Mouse (Mus musculus) layer of hippocampus, postnatal 10 days (tissue): ENCODE measurements around the gene Grhl3. TPM values are rescaled to one million over a fixed set of nuclear protein-coding genes. Genes with fewer than 3 reads are reported as not detected.
A peak's percentile ranks its signal among the peaks of the same experiment; 100 is the strongest.
"Not testable (repeated sequence)": the region's sequence is repeated elsewhere in the genome, so short reads cannot be mapped to it uniquely, and the experiment has no call there.

Experiments
- DNase-seq, 2 experiments: peaks; one replicate each; pipeline ENCODE4 v3.0.0; 2021; ENCODE audit warnings: low spot score in 2 of 2
- long read RNA-seq: library from polyadenylated mRNA; stranded (forward); transcript quantifications from one replicate; pipeline ENCODE4 v2.0.0, GENCODE M21; 2023
- total RNA-seq, 2 experiments: library from RNA; stranded (reverse); gene quantifications; 2 replicates each; pipeline ENCODE4 v1.2.3; 2021

Gene Grhl3
- total RNA-seq: under 1 TPM; 0.30 to 0.65 TPM
- long read RNA-seq: 0 reads

DNA sequence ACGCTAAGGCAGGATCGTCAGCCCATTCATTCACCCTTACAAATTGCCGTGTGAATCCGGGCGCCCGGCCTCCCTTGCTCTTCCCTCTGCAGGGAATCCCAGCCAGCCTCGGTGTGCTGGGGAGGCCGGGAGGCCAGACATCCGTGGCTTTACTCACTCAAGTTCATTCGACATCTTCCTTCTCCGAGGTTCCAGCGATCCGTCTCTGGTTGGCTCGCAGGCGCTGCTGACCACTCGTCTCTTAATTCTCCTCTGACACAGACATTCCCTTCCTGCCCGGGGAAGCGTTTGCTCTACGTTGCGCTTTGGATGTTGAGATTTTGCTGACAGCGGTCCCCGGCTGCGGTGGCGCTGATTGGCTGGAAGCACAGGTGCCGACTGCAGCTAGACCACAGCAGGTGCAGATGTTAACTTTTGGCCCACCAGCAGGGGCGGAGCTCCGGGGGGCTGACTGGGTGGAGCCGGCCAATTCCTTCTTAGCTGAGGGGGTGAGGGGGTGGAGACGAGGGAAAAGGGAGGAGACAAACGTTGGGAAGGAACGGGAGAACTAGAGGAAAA, at the start of gene Grhl3:
Gene Grhl3 (minus strand): TSS at position 380 of the 558 bp plus-strand sequence.
- peak; percentile 15 to 21 for DNase-seq

DNA sequence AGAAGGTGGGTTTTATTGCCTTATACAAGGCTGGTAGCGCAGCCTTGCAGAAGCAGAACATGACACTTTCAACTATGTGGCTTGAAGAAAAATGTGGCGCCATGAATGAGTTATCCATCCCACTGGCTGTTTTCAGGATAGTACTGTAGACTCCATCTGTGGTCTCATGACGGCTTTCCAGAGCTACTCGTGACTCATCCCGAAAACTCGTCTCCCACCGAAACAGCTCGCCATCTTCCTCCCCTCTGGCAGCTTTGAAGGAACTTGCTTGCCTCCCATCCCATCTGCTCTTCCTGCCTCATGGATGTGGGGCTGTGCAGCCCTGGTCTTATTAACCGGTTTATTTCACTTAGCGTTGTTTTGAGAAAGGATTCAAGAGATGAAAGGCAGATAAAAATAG, 48.9 kb upstream of the Grhl3 start:
- no peak for DNase-seq

DNA sequence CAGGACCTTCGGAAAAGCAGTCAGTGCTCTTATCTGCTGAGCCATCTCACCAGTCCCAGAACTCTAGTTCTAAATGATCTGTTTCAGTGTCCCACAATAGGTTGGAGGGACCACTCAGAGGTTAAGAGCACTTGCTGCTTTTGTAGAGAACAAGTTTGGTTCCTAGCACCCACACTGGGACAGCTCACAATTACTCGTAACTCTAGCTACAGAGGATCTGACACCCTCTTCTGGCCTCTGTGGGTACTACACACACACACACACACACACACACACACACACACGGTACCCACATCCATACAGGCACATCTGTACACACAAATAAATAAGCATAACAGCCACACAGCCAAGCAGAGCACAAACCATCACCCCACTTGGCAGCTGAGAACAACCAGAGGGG, 47.0 kb upstream of the Grhl3 start:
- DNase-seq: no peak

DNA sequence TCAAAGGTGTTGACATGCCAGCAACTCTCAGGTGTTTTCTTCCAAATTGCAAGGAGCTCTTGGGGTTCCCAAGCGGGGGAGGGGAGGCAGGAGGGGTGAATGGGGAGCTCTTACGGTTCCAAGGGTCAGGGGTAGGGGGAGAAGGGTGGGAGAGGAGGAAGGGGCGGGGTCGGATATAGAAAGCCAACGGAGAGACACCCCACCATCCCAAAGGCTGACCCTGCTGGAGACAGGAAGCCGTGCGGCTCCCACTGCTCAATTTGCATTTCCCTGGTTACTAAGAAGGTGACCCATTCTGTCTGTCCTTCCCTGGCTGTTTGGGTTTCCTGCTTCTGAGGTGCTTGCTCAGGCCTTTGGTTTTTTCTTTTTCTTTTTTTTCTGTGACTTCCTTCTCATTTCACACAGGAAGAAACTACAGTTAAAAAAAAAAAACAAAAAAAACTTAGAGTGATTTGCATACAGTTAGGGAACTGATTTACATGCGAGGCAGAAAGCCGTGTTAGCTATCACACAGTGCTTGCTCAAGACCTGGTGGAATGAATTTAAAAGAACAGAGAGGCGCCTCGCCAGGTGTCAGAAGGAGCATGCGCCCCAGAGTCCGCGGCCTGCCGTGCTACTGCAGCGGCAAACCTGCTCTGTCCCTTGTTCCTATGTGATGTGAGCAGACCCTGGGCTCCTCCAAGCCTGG, 44.5 kb upstream of the Grhl3 start:
- DNase-seq: no peak

DNA sequence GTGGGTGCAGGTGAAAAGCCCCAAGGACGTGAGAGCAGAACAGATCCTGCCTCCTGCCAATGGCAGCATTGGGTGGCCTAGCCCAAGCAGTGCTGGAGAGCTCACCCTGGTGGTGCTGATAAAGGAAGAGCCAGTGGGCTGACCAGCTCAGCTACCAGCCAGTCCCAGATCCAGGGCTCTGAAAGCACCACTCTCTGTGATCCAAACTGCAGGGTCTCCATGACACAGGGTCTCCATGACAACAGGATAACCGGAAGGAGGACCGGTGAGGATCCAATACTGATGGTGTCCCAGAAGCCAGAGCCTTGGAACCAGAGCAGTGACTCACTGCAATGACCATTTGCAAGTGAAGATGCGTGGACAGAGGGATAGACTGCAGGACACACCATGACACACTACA, 43.6 kb upstream of the Grhl3 start:
- no peak for DNase-seq

DNA sequence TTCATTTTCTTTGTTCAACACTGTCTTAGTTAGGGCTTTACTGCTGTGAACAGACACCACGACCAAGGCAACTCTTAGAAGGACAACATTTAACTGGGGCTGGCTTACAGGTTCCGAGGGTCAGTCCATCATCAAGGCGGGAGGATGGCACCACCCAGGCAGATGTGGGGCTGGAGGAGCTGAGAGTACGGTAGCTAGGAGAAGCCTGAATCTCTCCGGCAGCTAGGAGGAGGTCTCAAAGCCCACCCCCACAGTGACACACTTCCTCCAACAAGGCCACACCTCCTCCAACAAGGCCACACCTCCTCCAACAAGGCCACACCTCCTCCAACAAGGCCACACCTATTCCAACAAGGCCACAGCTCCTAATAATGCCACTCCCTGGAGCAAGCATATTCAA, 41.9 kb upstream of the Grhl3 start:
- DNase-seq: not testable (repeated sequence)

DNA sequence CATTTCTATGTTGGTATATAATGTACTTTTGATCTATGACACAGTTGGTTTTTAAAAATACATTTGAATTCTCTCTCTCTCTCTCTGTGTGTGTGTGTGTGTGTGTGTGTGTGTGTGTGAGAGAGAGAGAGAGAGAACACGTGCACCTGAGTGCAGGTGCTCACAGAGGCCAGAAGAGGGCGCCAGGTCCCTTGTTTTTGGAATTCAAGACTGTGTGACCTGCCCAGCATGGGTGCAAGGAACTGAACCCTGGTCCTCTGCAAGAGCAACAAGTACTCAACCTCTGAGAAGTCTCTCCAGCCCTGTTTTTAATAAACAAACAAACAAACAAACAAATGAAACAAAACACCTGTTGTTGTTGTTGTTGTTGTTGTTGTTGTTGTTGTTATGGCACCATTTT, 36.6 kb upstream of the Grhl3 start:
- DNase-seq: no peak

DNA sequence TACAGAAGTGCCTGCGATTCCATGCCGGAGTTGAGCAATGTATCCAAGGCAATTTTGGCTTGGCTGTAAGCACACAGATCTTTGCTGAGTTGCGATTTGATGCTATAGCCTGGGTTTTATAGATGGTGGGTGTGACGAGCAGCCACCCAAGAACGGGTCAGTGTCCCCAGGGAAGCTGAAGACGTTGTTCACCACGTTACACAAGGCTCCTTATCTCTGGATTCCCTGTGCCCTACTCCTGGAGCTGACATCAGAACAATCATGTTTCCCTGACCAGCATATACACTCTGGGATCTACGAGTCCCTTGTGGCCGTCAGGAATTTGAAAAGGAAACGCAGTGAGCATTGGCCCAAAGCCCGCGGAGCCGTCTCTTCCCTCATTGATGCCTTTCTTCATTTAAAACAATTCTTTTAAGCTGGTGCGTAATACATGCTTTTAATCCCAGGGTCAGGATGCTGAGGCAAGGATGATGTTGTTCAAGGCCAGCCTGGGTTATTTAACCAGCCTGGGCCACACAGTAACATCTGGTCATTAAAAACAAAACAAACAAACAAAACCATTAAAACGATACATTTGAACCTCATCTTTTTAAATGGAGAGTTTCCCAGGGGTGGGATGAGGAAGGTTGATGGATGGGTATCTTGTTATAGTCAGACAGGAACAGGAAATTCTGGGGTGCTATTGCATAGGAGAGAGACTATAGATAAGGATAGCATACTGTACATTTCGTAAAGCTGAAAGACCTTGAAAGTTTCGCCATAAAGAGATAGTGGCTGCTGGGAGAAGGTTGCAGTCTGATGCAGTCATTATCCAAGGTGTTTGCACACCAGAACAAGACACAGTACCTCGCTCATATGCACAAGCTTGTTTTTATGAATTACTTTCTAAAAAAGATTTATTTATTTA, 34.8 kb upstream of the Grhl3 start:
- DNase-seq: no peak

DNA sequence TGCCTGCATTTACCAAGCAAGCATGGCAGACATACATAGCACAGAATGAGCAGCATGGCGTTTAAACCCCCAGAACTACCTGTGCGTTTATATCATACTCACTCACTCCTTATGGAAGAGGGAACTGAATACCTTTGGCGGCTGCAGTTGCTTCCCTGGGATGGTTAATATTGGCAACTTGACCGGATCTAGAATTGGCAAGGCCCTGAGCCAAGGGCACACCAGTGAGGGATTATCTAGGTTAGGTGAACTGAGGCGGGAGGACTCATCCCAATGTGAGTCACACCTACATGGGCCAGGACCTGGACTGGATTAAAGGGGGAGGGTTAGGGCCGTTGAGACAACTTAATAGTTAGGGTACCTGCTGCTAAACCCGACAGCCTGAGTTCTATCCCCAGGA, 32.8 kb upstream of the Grhl3 start:
- DNase-seq: no peak

DNA sequence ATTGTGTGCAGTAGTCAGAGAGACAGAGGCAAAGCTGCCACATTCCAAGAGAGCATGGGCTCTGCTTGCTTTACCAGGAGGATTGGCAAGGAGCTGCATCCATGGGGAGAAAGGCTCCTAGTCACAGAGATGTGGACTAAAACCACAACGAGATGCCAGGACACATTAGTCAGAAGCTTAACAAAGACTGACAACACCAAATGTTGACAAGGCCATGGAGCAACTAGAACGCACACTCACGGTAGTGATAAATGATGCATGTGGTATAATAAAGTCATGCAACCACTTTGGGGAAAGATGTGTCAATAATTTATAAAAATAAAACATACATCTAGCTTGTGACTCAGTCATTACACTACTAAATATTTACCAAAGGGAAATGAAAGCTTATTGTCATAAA, 28.1 kb upstream of the Grhl3 start:
- DNase-seq: no peak

DNA sequence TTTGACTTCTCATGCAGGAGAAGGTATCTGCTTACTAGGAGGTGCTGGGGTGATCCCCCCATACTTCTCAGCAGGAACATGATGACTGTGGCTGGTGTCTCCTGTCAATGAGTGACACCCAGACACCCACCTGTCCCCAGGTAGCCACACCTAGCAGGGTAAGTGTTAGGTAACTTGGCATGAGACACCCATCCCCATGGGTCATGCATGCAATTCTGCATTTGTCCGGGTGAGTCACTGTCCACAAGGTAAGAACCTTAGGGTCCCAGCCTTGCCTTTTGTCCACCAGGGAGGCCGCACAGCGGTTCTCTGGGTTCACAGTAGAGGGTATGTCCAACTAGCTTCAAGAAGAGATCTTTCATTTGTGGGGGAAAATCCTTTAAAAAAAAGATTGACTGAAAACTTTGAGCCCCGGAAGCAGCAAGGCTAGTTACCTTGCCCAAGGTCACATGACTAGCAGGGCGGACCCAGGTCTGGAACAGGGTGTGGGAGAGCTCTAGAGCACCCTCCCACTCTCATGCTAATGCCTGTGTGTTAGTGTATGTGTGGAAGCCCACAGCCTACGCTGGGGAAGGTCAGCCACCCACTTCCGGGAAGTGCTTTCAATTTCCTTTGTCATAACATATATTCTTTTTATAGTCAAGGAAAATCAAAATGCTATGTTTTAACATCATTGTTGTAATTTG, 26.2 kb upstream of the Grhl3 start:
- no peak for DNase-seq

DNA sequence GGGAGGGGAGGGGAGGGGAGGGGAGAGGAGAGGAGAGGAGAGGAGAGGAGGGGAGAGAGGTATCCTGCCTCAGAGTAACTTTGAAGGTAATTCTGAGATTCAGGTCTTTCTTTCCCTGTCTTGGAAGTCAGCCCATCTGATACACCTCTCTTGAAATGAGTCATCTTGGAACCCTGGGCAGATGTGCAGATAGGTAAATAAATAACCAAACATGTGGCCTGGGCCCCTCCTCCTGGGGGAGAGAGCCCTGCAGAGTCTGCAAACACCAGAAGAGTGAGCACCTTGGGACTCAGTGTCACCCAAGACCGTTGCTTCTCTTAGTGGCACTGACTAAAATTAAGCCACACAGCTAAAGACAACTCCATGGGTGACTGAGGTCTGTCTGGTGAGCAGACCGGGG, 25.6 kb upstream of the Grhl3 start:
- no peak for DNase-seq

DNA sequence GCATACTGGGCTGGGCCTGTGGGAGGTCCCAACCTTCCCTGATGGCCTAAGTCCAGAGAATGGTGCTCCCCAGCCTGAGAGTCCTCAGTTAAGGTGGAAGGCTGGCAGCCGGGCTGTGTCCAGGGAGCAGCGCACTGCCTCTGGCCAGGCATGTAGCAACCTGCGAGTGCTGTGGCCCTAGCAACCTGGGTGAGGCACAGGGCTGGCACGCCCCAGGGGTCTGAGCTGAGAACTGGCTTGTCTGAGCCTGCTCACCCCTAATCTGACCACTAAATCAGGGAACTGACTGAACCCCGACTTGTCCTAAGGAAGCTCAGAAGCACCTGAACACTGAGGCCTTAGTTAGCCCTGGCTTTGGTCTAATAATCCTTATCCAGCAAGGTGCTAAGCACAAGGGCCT, 24.1 kb upstream of the Grhl3 start:
- DNase-seq: no peak

DNA sequence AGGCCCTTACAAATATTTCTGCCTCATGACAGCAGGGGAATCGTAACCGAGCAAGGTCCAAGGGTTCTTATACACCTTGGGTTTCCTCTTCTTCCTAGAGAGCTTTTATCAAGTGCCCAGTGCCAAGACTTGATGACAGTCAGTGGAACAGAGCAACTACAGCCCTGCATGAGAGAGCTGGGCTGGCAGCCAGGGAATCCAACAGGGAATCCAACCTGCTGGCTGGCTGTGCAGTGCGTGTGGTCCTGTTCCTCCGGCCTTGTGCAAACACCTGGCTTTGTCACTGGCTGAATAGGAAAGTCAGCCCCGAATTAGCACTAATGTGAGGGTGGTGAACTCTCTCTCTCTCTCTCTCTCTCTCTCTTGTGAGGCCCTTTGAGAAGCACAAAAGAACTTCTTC, 22.5 kb upstream of the Grhl3 start:
- peak in 1 of 2 experiments; percentile 8 for DNase-seq

DNA sequence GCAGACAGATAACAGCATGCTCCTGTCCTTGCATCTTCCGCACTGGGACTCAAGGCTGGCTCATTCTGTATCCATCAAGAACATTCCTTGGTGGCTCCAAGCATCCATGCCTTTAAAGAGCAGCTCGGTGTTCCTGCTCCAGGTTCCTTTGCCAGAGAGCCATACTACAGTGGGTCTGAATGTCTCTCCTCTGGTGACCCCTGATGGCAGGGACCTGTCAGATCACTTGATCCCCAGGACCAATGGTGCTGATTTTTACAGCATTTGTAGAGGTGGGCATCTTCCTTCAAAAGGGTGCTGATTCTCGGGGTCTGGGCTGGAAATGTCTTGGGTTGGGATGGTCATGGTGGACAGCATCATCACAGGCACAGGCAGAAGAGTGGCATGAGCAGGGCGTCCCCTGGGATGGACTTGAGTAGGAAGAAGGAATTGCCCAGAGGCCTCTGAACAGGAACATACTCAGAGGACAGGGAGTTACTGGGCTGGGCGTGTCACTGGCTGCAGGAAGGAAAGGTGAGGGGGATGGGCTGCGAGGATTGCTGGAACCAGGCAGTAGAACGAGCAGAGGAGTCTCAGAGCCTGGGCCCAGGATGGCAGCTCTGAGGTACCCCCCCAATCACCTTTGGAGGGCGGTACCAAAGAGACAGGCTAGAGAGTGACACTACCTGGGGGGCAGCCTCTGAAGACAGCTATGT, 18.3 kb upstream of the Grhl3 start:
- DNase-seq: no peak

DNA sequence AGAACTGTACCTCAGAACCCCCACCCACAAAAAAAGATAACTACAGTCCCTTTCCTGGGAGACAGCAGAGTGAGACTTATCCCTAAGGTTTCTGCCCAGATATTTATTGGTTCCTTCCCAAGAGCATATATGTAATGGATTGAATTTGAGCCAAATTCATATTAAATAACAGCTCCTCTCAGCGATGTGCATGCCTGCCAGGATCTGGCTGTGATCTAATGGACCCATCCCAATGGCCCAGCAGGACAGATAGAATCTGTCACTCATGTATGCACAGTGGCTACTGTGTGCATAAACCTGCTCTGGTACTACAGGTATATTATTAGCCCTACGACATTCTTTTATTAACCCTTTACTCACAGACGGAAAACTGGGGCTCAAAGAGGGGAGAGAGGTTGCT, 17.7 kb upstream of the Grhl3 start:
- DNase-seq: no peak

DNA sequence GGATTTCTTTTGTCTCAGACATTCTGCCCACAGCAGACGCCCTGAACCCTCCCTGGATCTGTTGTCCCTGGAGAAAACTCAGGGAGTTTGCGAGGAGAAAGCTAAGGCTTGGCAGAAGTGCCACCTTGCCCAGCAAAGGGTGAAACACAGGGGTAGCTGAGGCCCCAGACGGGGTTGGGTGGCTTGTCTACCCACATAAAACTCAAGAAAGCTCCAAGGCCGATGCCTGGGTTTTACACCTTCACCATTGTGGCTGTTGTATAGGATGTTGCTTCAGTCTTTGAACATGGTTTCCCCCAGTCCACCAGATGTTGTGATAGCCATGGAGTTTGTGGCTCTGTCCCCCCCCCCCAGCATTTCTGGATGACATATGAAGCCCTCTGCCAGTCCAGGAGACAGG, 11.4 kb upstream of the Grhl3 start:
- DNase-seq: no peak

DNA sequence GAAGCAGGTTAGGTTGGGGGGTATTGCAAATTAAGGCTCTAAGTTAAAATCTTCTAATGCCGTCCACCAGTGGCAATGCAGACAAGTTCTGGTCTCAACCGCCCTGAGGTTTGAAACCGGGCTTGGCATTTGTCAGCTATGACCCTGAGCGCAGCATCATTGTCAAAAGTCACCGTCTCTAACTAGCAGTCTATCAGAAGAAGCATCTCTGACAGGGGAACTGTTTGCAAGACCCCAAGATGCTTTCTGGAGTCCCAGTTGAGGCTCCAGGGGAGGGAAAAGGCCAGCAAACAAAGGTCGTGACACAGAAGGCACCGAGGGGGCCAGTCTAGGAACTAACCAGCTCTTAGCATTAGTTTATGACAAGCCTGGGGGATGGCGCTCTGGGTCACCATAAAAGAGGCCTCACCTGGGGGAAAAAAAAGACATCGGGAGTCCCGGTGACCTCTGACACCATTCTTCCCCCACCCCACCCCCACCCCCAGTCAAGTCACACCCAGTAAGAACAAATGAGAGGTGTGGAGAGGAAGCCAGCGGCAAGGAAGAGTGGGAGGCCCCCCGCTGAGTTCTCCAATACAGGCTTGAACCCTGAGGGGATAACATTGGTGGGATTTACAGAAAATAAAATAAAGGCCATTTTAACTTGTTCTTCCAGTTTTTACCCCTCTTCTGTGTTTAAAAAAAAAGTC, 7.9 kb upstream of the Grhl3 start:
- DNase-seq: no peak

DNA sequence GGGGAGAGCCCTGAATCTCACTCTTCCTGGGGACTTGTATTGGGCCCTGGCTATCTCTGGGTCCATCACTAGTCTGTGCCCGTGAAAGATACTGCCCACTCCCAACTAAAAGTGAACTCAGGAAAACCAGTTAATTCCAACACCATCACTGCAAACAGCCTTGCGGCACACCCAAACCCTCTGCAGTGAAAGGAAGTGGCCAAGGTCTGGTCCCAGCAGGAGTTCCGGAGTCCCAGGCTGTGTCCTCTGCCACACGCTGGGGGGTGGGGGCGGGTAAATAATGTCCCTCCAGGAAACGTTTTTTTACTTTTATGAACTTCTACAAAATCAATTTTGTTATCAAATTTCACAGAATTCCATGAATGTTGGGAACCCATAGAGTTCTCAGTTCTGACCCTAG, 6.3 kb upstream of the Grhl3 start:
- no peak for DNase-seq

DNA sequence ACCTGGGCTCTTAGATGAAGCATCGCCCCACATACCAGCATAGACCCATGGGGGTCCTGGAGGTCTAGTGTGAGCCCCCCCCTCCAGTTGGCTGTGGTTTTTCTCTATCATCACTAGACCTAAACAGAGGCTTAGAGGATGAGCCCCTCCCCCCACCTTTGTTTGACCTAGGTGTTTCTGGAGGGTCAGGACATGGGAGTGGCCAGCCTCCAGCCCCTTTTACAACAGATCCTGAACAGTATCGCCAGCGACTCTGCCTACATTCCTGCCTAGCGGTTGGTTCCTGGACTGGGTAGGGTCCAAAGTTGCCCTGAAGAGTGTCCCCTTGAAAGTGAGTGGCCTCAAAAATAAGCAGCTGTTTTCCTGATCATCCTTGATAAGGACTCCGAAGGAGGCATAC, 5.1 kb upstream of the Grhl3 start:
- DNase-seq: no peak
